Mouse (Mus musculus) E14TG2a.4 (cell line): Measurements from ENCODE around the gene Pak4.

ENCODE experiments used
- H3K27me3 ChIP-seq: 2 replicates; pipeline ENCODE4 v1.6.1; 2014; ENCODE audit warnings: low read length, control low read depth; ENCODE audit not compliant: insufficient read depth
- H3K36me3 ChIP-seq: 2 replicates; pipeline ENCODE4 v1.6.1; 2014; ENCODE audit warnings: low read length, control low read depth; ENCODE audit not compliant: insufficient read depth
- H3K4me1 ChIP-seq: replicated peaks from 2 replicates; pipeline ENCODE4 v1.6.1; 2014; ENCODE audit warnings: low read depth, low read length, control low read depth
- H3K4me3 ChIP-seq: replicated peaks from 2 replicates; pipeline ENCODE4 v1.5.1; 2014; ENCODE audit warnings: mild to moderate bottlenecking, low read length
- H3K9me3 ChIP-seq: 2 replicates; pipeline ENCODE4 v1.6.1; 2014; ENCODE audit warnings: low read length, control low read depth
- CTCF ChIP-seq: conservative IDR thresholded peaks from 2 replicates; pipeline ENCODE4 v1.5.1; 2014; ENCODE audit warnings: low read length
- NANOG ChIP-seq: IDR thresholded peaks from 2 replicates; pipeline ENCODE4 v1.6.1; 2014; ENCODE audit warnings: borderline replicate concordance, low read length, mixed read lengths
- POU5F1 ChIP-seq: IDR thresholded peaks from 2 replicates; pipeline ENCODE4 v1.6.1; 2014; ENCODE audit warnings: low read length, borderline replicate concordance

Gene Pak4

GRCm38 (mm10) chr7:28597642-28598446 lies at the start of gene Pak4, which contains the start of gene Samd4b:
TSS of gene Pak4 (minus strand) at chr7:28598185.
TSS of gene Samd4b (minus strand) at chr7:28598144.
- no peaks in the 10 kb centered on the region for H3K9me3 ChIP-seq
- TF ChIP-seq CTCF (no peak), POU5F1 (no peak), NANOG (no peak)
- peaks cover 34% of the 10 kb centered on the region for H3K36me3 ChIP-seq
- H3K4me3 ChIP-seq = peak within 1 kb of the TSS; percentile 84
- H3K27me3 ChIP-seq = no peaks in the 10 kb centered on the region
- peaks cover 55% of the 10 kb centered on the region for H3K4me1 ChIP-seq

GRCm38 (mm10) chr7:28647016-28647415 lies 49.0 kb upstream of the Pak4 start:
- Histone ChIP-seq H3K36me3 (no peaks in the 10 kb centered on the region), H3K27me3 (no peaks in the 10 kb centered on the region), H3K4me1 (peaks cover 35% of the 10 kb centered on the region), H3K9me3 (peaks cover 3% of the 10 kb centered on the region; the same call in 1 of the 2 replicates), H3K4me3 (no peak overlapping the region)
- no peak for TF ChIP-seq NANOG
- TF ChIP-seq CTCF = peak; percentile 18; the same call in 1 of the 2 replicates
- TF ChIP-seq POU5F1 = no peak

GRCm38 (mm10) chr7:28645947-28646475 lies 48.0 kb upstream of the Pak4 start:
- TF ChIP-seq CTCF (no peak), NANOG (no peak)
- peaks cover 1% of the 10 kb centered on the region; the same call in 1 of the 2 replicates for H3K9me3 ChIP-seq
- peaks cover 34% of the 10 kb centered on the region for H3K4me1 ChIP-seq
- no peaks in the 10 kb centered on the region for H3K36me3 ChIP-seq
- no peak overlapping the region for H3K4me3 ChIP-seq
- H3K27me3 ChIP-seq = no peaks in the 10 kb centered on the region

- H3K36me3 ChIP-seq = no peaks in the 10 kb centered on the region
- no peak overlapping the region for H3K4me3 ChIP-seq
- no peaks in the 10 kb centered on the region for H3K9me3 ChIP-seq
- TF ChIP-seq CTCF (no peak), NANOG (no peak), POU5F1 (no peak)
- H3K27me3 ChIP-seq = no peaks in the 10 kb centered on the region
- H3K4me1 ChIP-seq = peaks cover 34% of the 10 kb centered on the region
Measured at GRCm38 (mm10) chr7:28645366-28645765, 47.4 kb upstream of the Pak4 start.

GRCm38 (mm10) chr7:28641546-28641945 lies 43.6 kb upstream of the Pak4 start:
- H3K4me3 ChIP-seq = no peak overlapping the region
- TF ChIP-seq POU5F1 (no peak), CTCF (no peak), NANOG (no peak)

GRCm38 (mm10) chr7:28637511-28637910 lies 39.5 kb upstream of the Pak4 start:
- Histone ChIP-seq H3K36me3 (no peaks in the 10 kb centered on the region), H3K4me3 (0 out of 2 replicates have a peak overlapping the region, but pooled peaks have one; percentile 17), H3K9me3 (peaks cover 4% of the 10 kb centered on the region; the same call in 1 of the 2 replicates), H3K27me3 (peaks cover 5% of the 10 kb centered on the region; the same call in 1 of the 2 replicates), H3K4me1 (peaks cover 50% of the 10 kb centered on the region)
- no peak for TF ChIP-seq POU5F1
- TF ChIP-seq CTCF = no peak
- TF ChIP-seq NANOG = no peak

More at GRCm38 (mm10) chr7:28641546-28641945, 43.6 kb upstream of the Pak4 start:
- H3K4me1 ChIP-seq = peaks cover 45% of the 10 kb centered on the region
- H3K9me3 ChIP-seq = peaks cover 4% of the 10 kb centered on the region; the same call in 1 of the 2 replicates
- H3K36me3 ChIP-seq = no peaks in the 10 kb centered on the region
- no peaks in the 10 kb centered on the region for H3K27me3 ChIP-seq

- Histone ChIP-seq H3K27me3 (peaks cover 32% of the 10 kb centered on the region), H3K9me3 (peaks cover 4% of the 10 kb centered on the region; the same call in 1 of the 2 replicates), H3K36me3 (no peaks in the 10 kb centered on the region), H3K4me3 (no peak overlapping the region), H3K4me1 (peaks cover 70% of the 10 kb centered on the region)
- TF ChIP-seq POU5F1 (no peak), CTCF (no peak), NANOG (no peak)
Measured at GRCm38 (mm10) chr7:28634128-28634527, 36.1 kb upstream of the Pak4 start.

- Histone ChIP-seq H3K9me3 (no peaks in the 10 kb centered on the region), H3K36me3 (no peaks in the 10 kb centered on the region), H3K4me3 (peak within 1 kb of the TSS; percentile 77), H3K27me3 (peaks cover 46% of the 10 kb centered on the region), H3K4me1 (peaks cover 52% of the 10 kb centered on the region)
- TF ChIP-seq POU5F1 (no peak), NANOG (no peak), CTCF (no peak)
Measured at GRCm38 (mm10) chr7:28631073-28631472, 33.1 kb upstream of the Pak4 start, which contains the start of gene Acp7. TSS of gene Acp7 (minus strand) at chr7:28631332.
